In genomic region chr7:19217944-19218343, GRCm38 (mm10) we compare ENCODE assay signal across 10 mouse cellular contexts. TPM values are rescaled to one million over a fixed set of nuclear protein-coding genes. Genes with fewer than 3 reads are reported as not detected.
DNase-seq lines count a peak whose midpoint lies in the region; ATAC-seq and TF ChIP-seq lines count a peak whose summit lies in the region.
"Had no signal": no experiment of that assay in that cellular context is flagged by ENCODE, and none has a peak within 500 bp of the region (broad histone marks: within the 10 kb centered on the region; RNA-seq: fewer than 3 reads in every experiment).

No protein-coding gene starts in this region.

- 0 out of 2 replicates have a peak, but pooled peaks have one; percentile 37 for TF ChIP-seq EP300 in heart, postnatal 0 days (IDR thresholded peaks at IDR 0.05; ENCODE audit: low read depth)

- no peak overlapping the region for H3K27ac ChIP-seq in heart, postnatal 0 days (ENCODE audit: low read depth)
- no peak overlapping the region for H3K27ac ChIP-seq in lung, embryonic 16.5 days (ENCODE audit: low read length)
- H3K27ac ChIP-seq in limb, embryonic 11.5 days (replicated peaks; ENCODE audit: low read depth, low read length): peak overlapping the region; percentile 48

- no peak overlapping the region for H3K4me2 ChIP-seq in heart, postnatal 0 days (ENCODE audit: low read depth, low read length)
- no peak overlapping the region for H3K4me2 ChIP-seq in lung, embryonic 16.5 days (ENCODE audit: low read depth, low read length)
- H3K4me2 ChIP-seq in limb, embryonic 11.5 days (ENCODE audit: low read depth, severe bottlenecking): no peak overlapping the region; the same call in 1 of the 2 replicates

- H3K9me3 ChIP-seq in heart, postnatal 0 days (replicated peaks; ENCODE audit: control insufficient read depth, low read length): no peaks in the 10 kb centered on the region
- H3K9me3 ChIP-seq in lung, embryonic 16.5 days (ENCODE audit: control insufficient read depth, low read length): no peaks in the 10 kb centered on the region
- H3K9me3 ChIP-seq in limb, embryonic 11.5 days (ENCODE audit: control insufficient read depth, low read length): no peaks in the 10 kb centered on the region

- peak; percentile 36 for DNase-seq in heart, postnatal 0 days (ENCODE audit: low spot score)
- DNase-seq in heart, postnatal 25 days (ENCODE audit: low spot score): no peak
- DNase-seq in lung, adult 18-20 months: no peak
- no peak for DNase-seq in limb, embryonic 11.5 days (ENCODE audit: low spot score)
- peak; percentile 22 for DNase-seq in mesoderm, embryonic 11.5 days (ENCODE audit: low read depth, low spot score)
- DNase-seq in T-cell, adult 2 months (ENCODE audit: low spot score): no peak
- no peak for DNase-seq in left cerebral cortex, postnatal 14 days (ENCODE audit: low spot score in 2 of 2)
- DNase-seq: cerebellum, postnatal 10 days; midbrain, embryonic 14.5 days had no signal

- 0 out of 2 replicates have a peak, but pooled peaks cover 3% of the 10 kb centered on the region for H3K27me3 ChIP-seq in heart, postnatal 0 days (ENCODE audit: control insufficient read depth, insufficient read depth, low read length)
- no peaks in the 10 kb centered on the region for H3K27me3 ChIP-seq in lung, embryonic 16.5 days (ENCODE audit: control insufficient read depth, insufficient read depth, low read depth, low read length)
- H3K27me3 ChIP-seq in limb, embryonic 11.5 days (ENCODE audit: control insufficient read depth, insufficient read depth, low read length): no peaks in the 10 kb centered on the region

- WGBS in heart, postnatal 0 days: 0% methylated on average over 3 of the region's 3 CpGs
- 3% methylated on average over 2 of the region's 3 CpGs for WGBS in lung, embryonic 16.5 days
- 0% methylated on average over 2 of the region's 3 CpGs for WGBS in limb, embryonic 11.5 days

- TF ChIP-seq CTCF in heart, postnatal 0 days (IDR thresholded peaks at IDR 0.05; ENCODE audit: low read depth): no peak

- intact Hi-C loops in heart, postnatal 25 days (cut with DNase I): no loop called here
- intact Hi-C loops in left cerebral cortex, postnatal 14 days (cut with DNase I): no loop called here

- 0 out of 2 replicates have a peak, but pooled peaks cover 4% of the 10 kb centered on the region for H3K36me3 ChIP-seq in heart, postnatal 0 days (replicated peaks; ENCODE audit: control insufficient read depth, insufficient read depth, low read length)
- H3K36me3 ChIP-seq in lung, embryonic 16.5 days (ENCODE audit: control insufficient read depth, insufficient read depth, low read length): no peaks in the 10 kb centered on the region
- 0 out of 2 replicates have a peak, but pooled peaks cover 4% of the 10 kb centered on the region for H3K36me3 ChIP-seq in limb, embryonic 11.5 days (ENCODE audit: control insufficient read depth, insufficient read depth, low read length)

- no peak overlapping the region for H3K9ac ChIP-seq in heart, postnatal 0 days (replicated peaks; ENCODE audit: low read depth, low read length)
- H3K9ac ChIP-seq in lung, embryonic 16.5 days (ENCODE audit: low read length): no peak overlapping the region
- no peak overlapping the region for H3K9ac ChIP-seq in limb, embryonic 11.5 days (ENCODE audit: low read length)

- peak; percentile 47 for ATAC-seq in heart, postnatal 0 days (ENCODE audit: insufficient read depth, low read depth)
- peak; percentile 53 for ATAC-seq in lung, embryonic 16.5 days (ENCODE audit: low read depth)
- ATAC-seq in limb, embryonic 11.5 days (ENCODE audit: insufficient number of reproducible peaks, low FRiP score, low TSS enrichment, low read depth): peak; percentile 52; the same call in 1 of the 2 replicates

- no peaks in the 10 kb centered on the region for H3K4me1 ChIP-seq in heart, postnatal 0 days (ENCODE audit: control insufficient read depth, insufficient read depth)
- H3K4me1 ChIP-seq in lung, embryonic 16.5 days (replicated peaks; ENCODE audit: control insufficient read depth, insufficient read depth, low read length): peaks cover 5% of the 10 kb centered on the region; the same call in 1 of the 2 replicates
- peaks cover 36% of the 10 kb centered on the region for H3K4me1 ChIP-seq in limb, embryonic 11.5 days (ENCODE audit: control insufficient read depth, insufficient read depth, low read length)

- no peak overlapping the region for H3K4me3 ChIP-seq in heart, postnatal 0 days (ENCODE audit: low read depth, low read length)
- no peak overlapping the region for H3K4me3 ChIP-seq in lung, embryonic 16.5 days (ENCODE audit: low read length)
- H3K4me3 ChIP-seq in limb, embryonic 11.5 days (ENCODE audit: low read depth, low read length): no peak overlapping the region

RNA-seq across cellular contexts. Expression of gene Gpr4, which starts 5.6 kb away (rescaled TPM):
- total RNA-seq in heart, postnatal 0 days (2014; rRNA removed; ENCODE audit: low replicate concordance): 3.5 and 10.6 TPM in 2 replicates
- 3.6 TPM in 2 replicates for polyA plus RNA-seq in heart, postnatal 0 days (2015; fragmentation: Nextera tagmentation; extraction: Ambion mirVana)
- total RNA-seq in heart, postnatal 25 days (2021): 1 to 10 TPM; 8.6 to 9.4 TPM
- polyA plus RNA-seq in lung, embryonic 16.5 days (2015; fragmentation: Nextera tagmentation; extraction: Ambion mirVana): 2.1 and 2.6 TPM in 2 replicates
- 8.7 and 10.5 TPM in 2 replicates for polyA plus RNA-seq in limb, embryonic 11.5 days (2014; fragmentation: Nextera tagmentation; extraction: Ambion mirVana)
- 1 to 10 TPM; 5.2 to 5.5 TPM for total RNA-seq in left cerebral cortex, postnatal 14 days (2021)

RNA-seq across cellular contexts. Expression of gene Opa3, which starts 10.2 kb away (rescaled TPM):
- total RNA-seq in heart, postnatal 0 days (2014; rRNA removed; ENCODE audit: low replicate concordance): 52.9 and 56.4 TPM in 2 replicates
- polyA plus RNA-seq in heart, postnatal 0 days (2015; fragmentation: Nextera tagmentation; extraction: Ambion mirVana): 37.6 and 40.5 TPM in 2 replicates
- 10 to 100 TPM; 57.6 to 59.3 TPM for total RNA-seq in heart, postnatal 25 days (2021)
- 29.9 and 31.5 TPM in 2 replicates for polyA plus RNA-seq in lung, embryonic 16.5 days (2015; fragmentation: Nextera tagmentation; extraction: Ambion mirVana)
- 42.9 and 43.2 TPM in 2 replicates for polyA plus RNA-seq in limb, embryonic 11.5 days (2014; fragmentation: Nextera tagmentation; extraction: Ambion mirVana)
- 10 to 100 TPM; 40.0 to 43.9 TPM for total RNA-seq in left cerebral cortex, postnatal 14 days (2021)

RNA-seq across cellular contexts. Expression of gene Eml2, which starts 41.7 kb away (rescaled TPM):
- 34.8 and 58.9 TPM in 2 replicates for total RNA-seq in heart, postnatal 0 days (2014; rRNA removed; ENCODE audit: low replicate concordance)
- polyA plus RNA-seq in heart, postnatal 0 days (2015; fragmentation: Nextera tagmentation; extraction: Ambion mirVana): 23.7 and 26.8 TPM in 2 replicates
- total RNA-seq in heart, postnatal 25 days (2021): 10 to 100 TPM; 37.1 to 37.8 TPM
- 11.3 and 12.4 TPM in 2 replicates for polyA plus RNA-seq in lung, embryonic 16.5 days (2015; fragmentation: Nextera tagmentation; extraction: Ambion mirVana)
- 2.2 and 2.3 TPM in 2 replicates for polyA plus RNA-seq in limb, embryonic 11.5 days (2014; fragmentation: Nextera tagmentation; extraction: Ambion mirVana)
- 100 to 1,000 TPM; 167 to 183 TPM for total RNA-seq in left cerebral cortex, postnatal 14 days (2021)

RNA-seq across cellular contexts. Expression of gene Gipr, which starts 52.0 kb away (rescaled TPM):
- 24.9 and 27.6 TPM in 2 replicates for total RNA-seq in heart, postnatal 0 days (2014; rRNA removed; ENCODE audit: low replicate concordance)
- polyA plus RNA-seq in heart, postnatal 0 days (2015; fragmentation: Nextera tagmentation; extraction: Ambion mirVana): 5.4 and 7.0 TPM in 2 replicates
- under 1 TPM; 0.21 to 0.22 TPM for total RNA-seq in heart, postnatal 25 days (2021)
- 5.6 and 8.2 TPM in 2 replicates for polyA plus RNA-seq in lung, embryonic 16.5 days (2015; fragmentation: Nextera tagmentation; extraction: Ambion mirVana)
- 0.23 TPM in 1 of 2 replicates, not detected in the other for polyA plus RNA-seq in limb, embryonic 11.5 days (2014; fragmentation: Nextera tagmentation; extraction: Ambion mirVana)
- 1 to 10 TPM; 1.6 to 2.8 TPM for total RNA-seq in left cerebral cortex, postnatal 14 days (2021)

RNA-seq across cellular contexts. Expression of gene Vasp, which starts 53.7 kb away (rescaled TPM):
- total RNA-seq in heart, postnatal 0 days (2014; rRNA removed; ENCODE audit: low replicate concordance): 115 and 127 TPM in 2 replicates
- polyA plus RNA-seq in heart, postnatal 0 days (2015; fragmentation: Nextera tagmentation; extraction: Ambion mirVana): 67.7 and 72.2 TPM in 2 replicates
- 10 to 100 TPM; 35.7 to 39.4 TPM for total RNA-seq in heart, postnatal 25 days (2021)
- polyA plus RNA-seq in lung, embryonic 16.5 days (2015; fragmentation: Nextera tagmentation; extraction: Ambion mirVana): 103 and 105 TPM in 2 replicates
- polyA plus RNA-seq in limb, embryonic 11.5 days (2014; fragmentation: Nextera tagmentation; extraction: Ambion mirVana): 62.3 and 65.6 TPM in 2 replicates
- total RNA-seq in left cerebral cortex, postnatal 14 days (2021): 10 to 100 TPM; 18.4 to 21.1 TPM

Comparison
In these comparisons a context has a peak if more than half of its experiments do, and no peak if none do; other contexts are left out.
1. DNase-seq: peak in heart, postnatal 0 days (single experiment) and mesoderm, embryonic 11.5 days (single experiment); none in heart, postnatal 25 days (single experiment), lung, adult 18-20 months (0 of 2), limb, embryonic 11.5 days (single experiment), T-cell, adult 2 months (single experiment) and left cerebral cortex, postnatal 14 days (0 of 2).
2. Peak in every context shown above with its lines, with median percentiles within 50 percentile points of each other: ATAC-seq.